Mouse (Mus musculus) T-helper 1 cell (primary cell): ENCODE data around the gene BC067074.
"Not testable (repeated sequence)": the region's sequence is repeated elsewhere in the genome, so short reads cannot be mapped to it uniquely, and the experiment has no call there.

Source experiments
- in situ Hi-C: fragments of 300-600 bp; cut with MboI, MseI; formaldehyde crosslinking; loops from one replicate; pipeline ENCODE4 v1.15.1; 2025; ENCODE audit warnings: high pct_unique_total_duplicates

The BC067074 gene

DNA sequence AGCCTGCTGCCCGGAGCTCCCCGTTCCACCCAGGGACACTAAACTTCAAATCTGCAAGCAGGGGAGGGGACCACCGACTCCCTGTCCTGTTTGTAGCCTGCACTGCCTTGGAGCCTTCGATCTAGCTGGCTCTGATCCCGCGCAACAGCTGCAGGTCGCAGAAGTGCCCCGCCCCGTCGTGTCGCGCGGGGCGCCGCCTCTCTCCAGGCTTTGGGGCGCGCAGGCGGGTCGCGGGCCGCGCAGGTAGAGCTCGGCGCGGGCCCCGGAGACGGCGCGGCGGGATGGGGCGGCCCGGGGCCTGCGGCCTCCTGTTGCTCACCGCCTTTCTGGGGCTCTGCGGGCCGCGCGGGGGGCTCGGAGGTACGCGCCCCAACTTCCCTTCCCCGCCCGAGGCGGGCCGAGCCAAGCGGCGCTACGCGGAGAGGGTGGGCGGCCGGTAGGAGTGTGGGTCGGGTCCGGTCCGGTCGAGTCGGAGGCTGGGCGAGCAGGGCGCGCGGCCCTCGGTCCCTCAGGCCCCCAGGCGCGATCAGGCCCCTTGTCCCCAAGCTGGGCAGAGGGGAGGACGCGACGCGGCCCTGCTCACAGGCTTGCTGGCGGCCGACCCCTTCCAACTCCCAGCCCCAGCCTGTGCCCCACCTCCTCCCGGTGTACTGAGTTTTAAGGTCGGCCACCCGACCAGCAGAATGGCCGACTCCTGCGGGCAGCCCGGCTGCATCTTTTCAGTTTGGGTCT, at the start of gene BC067074:
BC067074 (plus strand) TSS at position 185 of the 732 bp plus-strand sequence.
- in situ Hi-C loops = no loop called here

DNA sequence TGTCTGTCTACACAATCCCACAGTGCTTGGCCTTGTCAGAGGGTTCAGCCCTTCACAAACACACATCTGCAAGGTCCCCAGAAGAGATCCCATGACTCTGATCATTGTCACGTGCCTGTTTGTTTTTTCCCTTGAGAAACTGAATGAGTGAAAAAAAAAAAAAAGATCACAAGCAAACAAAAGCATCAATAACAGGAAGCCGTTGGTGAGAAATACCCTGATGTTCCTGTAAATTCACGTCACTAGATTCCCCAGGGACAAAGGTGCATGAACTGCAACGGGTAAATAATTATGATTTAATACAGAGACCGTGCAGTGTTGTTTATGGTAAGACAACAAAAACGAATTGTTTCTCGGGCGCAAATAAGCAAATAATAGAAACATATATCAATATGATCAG, 47.9 kb upstream of the BC067074 start:
- in situ Hi-C loops = no loop called here

DNA sequence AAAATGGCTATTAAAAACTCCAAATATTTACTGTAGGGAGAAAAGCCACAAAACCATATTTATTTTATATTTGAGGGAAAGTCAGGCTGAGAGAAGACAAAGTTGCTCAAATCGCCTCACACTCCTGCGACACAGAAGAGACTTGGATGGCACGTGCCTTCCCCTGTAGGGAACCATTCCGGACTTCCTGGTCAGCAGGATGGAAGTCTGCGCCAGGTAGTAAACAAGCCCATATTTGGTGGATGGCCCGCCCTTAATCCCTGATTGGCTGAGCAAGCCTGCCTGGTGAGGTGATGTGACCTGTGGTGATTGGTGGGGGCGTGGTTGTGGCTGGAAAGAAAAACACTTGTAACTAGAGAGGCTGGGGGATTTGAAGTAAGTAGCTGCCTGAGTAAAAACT, 40.4 kb upstream of the BC067074 start:
- in situ Hi-C loops = not testable (repeated sequence)

DNA sequence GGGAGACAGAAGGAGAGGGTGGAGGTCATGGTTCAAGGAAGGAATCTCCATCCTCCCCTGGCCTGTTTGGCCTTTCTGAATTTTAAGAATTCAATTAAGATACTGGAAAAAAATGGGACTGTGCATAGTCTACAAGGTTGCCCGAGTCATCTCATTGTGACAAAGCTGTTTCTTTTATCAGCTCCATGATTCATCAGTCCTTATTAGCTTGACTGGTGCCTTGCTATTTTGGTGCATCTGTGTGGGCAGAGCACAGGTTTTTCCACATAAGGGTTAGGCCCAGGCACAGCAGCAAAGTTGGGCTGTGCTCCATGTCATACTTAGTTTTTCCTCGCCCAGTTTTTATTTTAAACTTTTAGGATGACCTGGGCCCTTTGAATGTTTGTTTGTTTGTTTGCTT, 36.2 kb upstream of the BC067074 start:
- in situ Hi-C loops = loop anchor here (5.0 kb wide), 1 partner anchor 209 kb away; the partner anchor contains the start of gene Gpx8

DNA sequence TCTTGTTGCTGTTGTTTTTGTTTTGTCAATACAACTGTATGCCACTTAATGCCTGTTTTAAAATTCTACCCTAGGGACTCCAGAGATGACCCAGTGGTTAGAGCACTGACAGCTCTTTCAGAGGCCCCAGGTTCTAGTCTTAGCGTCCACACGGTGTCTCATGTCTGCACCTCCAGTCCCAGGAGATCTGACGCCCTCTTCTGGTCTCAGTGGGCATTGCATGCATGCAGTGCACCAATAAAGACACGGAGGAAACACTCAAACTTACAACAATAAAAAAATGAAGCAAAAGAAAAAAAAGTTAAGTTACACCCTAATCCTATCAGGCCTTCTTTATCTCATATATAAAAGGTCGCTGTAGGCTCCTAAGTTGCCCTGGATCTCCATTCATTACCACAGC, 35.8 kb upstream of the BC067074 start:
- in situ Hi-C loops = loop anchor here (5.0 kb wide), 1 partner anchor 210 kb away; the partner anchor contains the start of gene Gpx8

DNA sequence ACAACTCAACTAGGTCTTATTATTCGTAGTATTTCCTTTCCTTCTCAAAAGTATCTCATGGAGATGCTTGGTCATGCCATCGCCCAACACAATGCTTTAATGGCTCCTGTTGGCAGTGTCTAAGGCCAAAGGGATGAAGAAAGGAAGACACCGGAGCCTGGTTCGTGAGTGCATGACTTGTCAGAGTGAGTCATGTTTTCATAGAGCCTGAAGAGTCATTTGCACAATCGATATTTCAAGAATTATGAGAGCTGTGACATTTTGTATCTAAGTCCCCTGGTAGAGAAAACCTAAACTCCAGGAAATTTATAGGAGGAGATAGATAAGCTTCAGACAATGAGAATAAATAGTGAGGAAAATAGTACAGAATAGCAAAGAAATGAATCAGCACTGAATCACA, 33.7 kb upstream of the BC067074 start:
- in situ Hi-C loops = loop anchor here (5.0 kb wide), 1 partner anchor 212 kb away; the partner anchor contains the start of gene Gpx8

DNA sequence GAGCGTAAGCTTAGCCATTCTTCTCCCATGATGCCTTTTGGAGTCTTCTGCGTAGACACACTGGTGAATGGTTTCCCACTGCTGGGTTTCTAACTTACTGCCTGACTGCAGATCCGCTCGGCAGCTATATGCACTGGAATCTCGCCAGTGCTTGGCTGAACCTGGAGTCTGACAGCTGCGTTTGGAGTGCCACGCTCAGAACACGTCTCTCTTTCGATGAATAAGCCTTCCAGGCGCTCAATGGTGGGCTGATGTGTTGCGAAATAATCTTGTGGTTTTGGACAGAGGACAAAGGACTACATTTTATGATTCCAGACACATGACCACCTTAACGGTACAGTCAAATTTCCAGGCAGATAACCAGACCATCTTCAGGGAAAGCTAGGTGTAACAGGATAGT, 30.1 kb upstream of the BC067074 start:
- in situ Hi-C loops = no loop called here

DNA sequence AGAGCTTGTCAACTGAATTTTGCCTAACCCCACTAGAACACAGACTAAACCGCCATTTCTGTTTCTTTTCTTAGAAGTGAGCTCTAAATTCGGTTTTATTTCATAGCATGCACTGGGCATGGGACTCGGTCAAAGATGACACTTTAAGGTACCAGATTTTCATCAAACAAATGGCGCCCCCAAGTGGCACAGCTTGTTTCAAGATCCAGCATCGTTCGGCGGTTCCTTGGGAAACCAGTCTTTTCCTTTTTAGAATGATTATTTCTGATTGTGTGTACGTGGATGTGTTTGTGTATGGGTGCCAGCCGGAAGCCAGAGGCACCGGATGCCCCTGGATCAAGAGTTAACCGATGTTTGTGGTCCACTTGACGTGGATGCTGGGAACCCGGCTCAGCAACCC, 27.7 kb upstream of the BC067074 start:
- in situ Hi-C loops = no loop called here

DNA sequence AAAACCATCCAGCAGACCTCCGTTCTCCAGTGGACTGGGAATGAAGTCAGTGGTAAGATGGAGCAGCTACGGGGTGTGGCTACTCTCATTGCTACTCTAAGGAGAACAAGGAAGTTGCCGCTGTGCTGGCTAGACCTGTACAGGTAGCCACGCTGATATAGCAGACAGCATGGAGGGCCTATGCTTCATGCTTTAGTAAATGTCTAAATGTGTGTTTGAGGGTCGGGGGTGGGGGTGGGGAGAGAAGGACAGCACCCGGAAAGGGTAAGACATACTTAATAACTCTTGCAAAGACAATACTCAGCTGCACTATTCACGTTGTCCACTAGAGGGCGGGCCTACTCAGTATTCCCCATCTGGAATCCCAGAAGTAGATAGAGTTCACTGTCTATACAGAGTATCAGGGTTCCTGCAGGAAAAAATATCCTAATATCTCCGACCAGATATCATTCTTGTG, 26.4 kb upstream of the BC067074 start:
- in situ Hi-C loops = no loop called here

DNA sequence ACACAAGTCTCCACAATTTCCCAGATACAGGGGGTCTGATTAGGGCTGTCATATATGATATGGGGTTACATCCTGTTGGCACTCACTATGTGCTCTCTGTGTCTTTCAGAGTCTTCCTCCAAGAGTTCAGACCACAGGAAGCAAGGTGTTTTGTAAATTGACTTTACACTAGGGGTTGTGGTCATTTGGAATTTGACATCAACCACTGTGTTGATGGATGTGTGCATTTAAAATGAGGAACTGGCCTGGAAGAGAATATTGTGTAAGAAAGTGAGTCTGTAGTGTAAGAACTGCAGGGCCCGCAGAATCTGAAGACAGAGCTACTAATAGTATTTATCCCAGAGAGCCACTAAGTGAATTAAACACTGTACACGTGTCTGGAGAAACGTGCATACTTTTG, 25.8 kb upstream of the BC067074 start:
- in situ Hi-C loops = no loop called here

DNA sequence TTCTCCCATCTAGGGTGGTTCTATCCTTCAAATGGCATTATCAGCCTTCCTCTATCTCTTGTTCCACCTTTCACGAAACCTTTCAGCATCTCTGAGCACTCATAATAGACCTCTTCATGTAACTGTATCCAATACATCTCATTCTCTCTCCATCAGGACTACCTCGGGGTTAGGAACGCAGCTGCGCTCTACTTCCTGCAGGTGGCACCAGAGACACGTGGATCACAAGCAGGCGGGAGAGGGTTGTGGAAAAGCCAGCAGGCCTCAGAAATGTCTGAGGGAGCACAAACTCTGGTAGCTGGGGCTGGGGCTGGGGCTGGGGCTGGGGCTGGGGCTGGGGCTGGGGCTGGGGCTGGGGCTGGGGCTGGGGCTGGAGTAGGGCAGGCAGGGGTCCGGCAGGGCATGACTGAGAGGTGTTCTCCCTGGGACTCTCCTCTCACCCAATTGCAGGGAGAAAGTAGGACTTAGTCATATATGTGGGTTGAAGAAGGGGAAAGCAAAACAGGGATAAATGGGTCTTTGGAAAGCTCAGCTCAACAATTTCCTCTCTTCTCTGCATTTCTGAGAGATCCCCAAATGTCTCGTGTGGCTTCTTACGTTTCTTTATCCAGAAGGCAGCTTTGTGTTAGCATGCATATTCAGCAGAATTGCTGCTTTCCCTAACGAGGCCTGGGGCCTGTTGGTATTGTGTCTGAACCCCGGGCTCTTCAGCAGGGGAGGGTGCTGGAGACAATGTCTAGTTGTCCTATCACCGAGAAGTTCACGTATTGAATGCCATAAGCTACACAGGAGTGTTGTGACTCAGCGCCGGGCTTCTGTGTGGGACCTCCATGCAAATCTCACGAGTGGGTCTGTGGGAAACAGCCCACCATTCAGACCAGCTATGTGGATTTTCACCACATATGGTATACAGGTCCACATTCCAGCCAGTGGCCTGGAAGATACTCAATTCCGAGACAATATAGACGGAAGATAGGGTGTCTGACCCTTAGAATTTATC, 22.9 kb upstream of the BC067074 start:
- in situ Hi-C loops = no loop called here

DNA sequence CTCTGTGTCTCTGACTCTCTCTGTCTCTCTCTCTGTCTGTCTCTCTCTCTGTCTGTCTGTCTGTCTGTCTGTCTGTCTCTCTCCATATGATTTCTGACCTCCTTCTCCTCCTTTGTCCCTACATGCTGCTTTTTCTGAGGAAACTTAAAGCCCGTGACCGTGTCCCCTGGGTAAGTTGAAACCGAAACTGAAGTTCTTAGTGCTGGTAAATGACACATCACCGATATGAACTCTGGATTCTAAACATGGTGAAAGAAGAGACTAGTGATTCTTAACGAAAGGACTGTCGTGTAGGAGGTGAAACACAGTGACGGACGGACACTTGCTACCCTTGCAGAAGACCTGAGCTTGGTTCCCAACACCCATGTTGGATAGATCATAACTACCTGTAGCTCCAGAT, 21.8 kb upstream of the BC067074 start:
- in situ Hi-C loops = no loop called here

DNA sequence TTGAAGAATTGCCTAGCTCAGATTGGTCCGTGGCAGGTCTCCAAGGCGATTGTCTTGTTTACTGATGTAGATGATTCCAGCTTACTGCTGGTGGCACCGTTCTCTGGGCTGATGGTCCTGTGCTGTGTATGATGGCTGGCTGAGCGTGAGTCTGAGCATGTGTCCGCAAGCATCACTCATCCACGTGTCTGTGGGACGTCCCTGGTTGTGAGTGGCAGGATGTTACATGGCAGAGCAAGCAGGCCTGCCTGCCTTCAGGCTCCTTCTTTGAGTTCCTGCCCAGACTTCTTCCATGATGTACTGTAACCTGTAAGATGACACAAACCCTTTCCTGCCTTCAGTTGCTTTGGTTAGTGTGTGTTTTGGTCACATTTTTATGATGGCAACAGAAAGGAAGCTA, 5.8 kb upstream of the BC067074 start:
- in situ Hi-C loops = no loop called here

DNA sequence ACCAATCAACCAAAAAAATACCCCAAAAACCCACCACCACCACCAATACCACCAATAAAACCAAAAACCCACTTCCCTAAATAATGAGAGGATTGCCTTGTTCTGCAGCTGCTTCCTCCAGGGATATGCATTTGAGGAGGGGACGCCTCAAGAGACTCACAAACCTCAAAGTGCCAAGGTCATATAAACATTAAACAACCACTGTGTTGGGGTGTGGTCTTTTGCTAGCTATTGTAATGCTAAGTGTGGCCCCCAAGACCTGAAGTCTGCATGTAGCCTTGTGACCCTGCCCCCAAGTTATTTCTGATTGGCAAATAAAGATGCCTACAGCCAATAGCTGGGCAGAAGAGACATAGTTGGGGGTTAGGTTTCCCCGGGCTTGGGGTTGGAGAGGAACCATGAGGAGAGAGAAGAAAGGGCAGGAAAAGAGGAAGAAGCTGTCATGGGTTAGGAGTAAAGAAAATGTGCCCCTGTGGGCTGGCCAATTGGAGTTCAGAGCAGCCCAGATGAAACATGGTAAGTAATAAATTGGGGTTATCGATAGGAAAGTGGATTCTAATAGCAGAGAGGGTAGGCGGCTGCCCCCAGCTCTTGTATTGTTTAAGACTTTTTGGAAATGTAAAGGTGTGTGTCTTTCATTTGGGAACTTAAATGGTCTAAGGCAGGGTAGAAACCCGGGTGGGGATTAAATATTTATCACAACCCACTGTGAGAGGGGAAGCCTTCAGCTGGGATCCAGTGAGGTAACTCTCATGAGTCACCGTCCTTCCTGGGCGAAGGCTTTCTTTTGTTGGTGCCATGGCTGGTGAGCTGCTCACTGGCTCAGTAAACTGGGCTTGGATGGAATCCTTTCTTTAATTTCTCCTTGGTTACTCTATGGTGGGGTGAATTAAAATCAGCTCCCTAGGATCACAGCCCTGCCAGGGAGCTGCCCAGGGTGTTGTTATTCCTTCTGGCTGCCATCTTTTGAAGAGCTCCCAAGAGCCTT, 4.5 kb upstream of the BC067074 start:
- in situ Hi-C loops = no loop called here

DNA sequence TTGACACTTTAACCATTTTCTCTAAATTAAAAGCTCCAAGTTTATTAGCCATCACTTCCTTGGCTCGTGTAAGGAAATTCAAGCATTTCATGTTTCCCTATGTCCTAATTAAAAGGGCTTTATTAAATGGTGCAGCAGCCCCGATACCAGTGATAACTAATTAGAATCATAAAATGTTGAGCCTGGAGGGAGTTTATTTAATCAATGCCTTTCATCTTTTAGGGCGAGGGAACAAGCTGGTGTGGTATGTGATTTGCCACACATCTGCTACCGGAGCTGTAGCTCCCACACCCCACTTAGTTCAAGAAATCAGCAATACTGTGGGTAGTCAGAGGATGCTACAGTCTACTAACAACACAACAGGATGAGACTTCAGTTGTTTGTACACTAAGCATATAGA, 3.2 kb upstream of the BC067074 start:
- in situ Hi-C loops = no loop called here

DNA sequence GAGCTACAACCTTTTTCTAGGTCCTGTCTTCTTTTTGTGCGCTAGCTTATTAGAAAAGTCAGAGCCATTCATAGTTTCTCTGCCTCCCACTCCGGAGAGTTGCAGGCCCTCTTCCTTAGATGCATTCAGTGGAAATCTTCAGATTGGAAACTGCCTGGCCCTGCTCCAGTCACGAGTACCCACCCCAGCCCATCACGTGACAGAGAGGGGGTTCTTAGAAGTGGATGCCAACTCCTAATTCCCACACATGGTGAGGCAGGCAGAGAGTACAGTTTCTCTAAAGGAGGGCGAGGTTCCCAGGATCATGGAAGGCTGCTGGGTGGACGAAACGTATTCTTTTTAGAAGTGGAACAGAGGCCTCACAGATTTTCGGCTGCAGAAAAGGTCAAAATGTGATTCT, 958 bp upstream of the BC067074 start:
- in situ Hi-C loops = no loop called here

DNA sequence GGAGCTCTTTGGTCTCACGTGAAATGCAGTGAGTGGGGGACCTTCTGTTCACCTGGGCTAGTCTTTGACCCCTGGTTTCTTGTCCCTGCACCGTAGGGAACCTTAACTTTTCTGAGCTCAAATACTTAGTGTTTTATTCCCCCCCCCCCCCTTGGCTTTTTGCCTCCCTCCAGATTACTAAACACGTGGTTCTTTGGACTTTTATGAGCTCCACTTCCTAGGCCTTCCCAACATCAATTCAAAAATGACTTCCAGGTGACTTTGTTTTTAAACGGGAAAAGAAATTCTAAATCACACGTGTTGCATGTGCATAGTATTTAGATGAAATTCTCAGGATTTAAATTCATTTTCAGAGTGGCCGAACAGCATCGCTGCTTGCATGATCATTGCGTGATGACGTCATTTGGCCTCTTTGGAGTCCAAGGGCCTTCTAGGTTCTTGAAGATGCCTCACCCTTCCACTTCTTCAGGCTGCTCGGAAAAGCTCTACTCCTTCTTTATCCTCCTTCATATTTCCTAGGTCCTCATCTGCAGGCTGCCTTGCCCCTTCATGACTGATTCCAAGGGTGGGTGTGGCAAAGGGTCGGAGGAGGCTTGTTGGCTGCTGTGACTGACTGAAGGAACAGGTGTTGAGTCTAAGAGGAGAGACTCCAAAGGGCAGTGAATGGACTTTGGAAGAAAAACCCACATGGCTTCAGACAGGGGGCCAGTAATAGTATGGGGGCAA, 911 bp downstream of the BC067074 start:
- in situ Hi-C loops = no loop called here

DNA sequence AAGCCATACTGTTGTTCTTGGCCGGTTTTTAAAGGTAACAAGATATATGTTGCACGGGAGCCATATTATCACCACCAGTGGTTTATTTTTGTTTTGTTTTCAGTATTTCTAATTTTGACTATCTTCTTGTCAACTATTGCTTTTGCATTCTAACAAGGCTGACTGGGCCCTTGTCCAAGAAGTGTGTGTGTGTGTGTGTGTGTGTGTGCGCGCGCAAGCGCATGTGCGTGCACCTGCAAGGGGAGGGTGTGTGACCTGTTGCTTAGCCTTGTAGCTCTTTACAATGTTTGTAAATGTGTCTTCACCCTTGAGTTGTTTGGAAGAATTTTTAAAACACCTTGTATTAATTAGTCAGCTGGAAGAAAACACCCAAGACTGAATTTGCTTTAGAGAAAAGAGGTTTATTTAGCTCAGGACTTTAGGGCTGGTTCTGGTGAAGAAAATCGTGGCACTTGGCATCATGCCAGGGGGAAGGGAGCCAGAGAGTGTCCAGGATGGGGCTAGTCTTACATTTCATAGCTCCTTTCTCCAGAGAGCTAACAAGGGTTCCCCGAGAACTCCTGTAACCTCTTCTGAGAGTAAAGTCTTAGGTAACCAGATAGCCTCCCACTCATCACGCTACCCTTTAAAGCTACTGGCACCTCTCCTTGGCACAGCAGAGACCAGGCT, 3.0 kb downstream of the BC067074 start:
- in situ Hi-C loops = no loop called here

DNA sequence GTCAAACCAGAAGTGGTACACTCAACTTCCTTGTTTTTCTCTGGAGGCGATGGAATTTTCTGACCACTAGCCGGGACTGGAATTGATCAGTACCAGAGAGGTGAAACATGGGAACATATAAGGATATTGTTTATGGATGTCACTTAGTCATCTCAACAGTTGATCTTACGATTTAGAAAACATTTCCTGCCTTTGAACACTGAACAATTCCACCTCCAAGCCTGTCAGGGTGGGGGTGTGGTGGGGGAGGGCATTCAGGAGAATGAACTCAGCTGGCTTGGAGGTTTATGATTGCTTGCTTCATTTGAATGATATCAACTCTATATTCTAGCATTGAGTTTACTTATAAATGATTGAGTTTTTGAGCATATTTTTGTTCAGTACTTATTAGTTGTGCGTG, 13.6 kb downstream of the BC067074 start:
- in situ Hi-C loops = no loop called here

DNA sequence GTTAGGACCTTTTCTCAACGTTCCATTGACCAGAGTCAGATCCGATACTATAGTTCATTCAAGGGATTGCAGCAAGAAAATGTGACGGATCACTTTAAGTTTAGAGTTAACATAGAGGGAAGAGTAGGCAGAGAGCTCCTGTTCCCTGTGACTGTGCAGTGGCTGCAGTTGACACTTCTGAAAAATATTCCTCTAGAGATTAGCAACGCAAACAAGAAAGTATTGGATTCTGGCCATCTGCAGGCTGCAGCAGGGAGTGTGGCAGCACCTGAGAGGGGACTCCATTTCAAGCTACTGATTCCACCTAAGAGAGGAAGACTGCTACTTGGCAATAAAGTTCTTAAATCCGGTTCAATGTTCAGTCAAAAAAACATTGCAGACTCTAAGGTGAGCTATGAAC, 26.6 kb downstream of the BC067074 start:
- in situ Hi-C loops = no loop called here
